Mouse (Mus musculus) ES-Bruce4 (cell line): ENCODE results near the gene Atpif1.

Source experiments
- CTCF ChIP-seq: IDR thresholded peaks from one replicate; pipeline ENCODE4 v1.8.1; 2011; ENCODE audit warnings: low read depth, low read length
- EP300 ChIP-seq: IDR thresholded peaks from 2 replicates; pipeline ENCODE4 v1.6.1; 2011; ENCODE audit warnings: low read depth, low read length; ENCODE audit not compliant: insufficient read depth
- POLR2A ChIP-seq: IDR thresholded peaks from one replicate; pipeline ENCODE4 v1.8.1; 2011; ENCODE audit warnings: low read length; ENCODE audit not compliant: insufficient read depth

DNA sequence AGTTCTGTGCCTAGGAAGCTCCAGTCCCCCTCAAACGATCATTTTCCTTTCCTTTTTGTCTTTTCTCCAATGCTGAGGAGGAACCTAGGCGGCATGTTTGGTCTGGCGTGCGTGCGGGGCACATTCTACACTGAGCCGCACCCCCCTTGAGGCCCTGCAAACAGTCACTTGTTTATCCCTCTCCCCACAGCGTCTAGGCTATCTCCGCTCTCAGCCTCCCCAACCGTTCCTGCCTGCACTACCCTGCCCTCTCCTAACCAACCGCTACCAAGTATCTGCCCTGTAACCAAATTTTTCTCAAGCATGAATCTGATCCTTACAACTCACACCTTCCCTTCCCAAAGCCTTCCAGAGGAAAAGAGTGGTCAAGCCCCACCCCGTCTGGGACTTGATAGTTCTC, 30.1 kb downstream of the Atpif1 start:
- TF ChIP-seq CTCF (no peak), POLR2A (no peak), EP300 (no peak)
